Mouse (Mus musculus) layer of hippocampus, postnatal 14 days (tissue): Measurements from ENCODE around the gene Tmem45a2. TPM values are rescaled to one million over a fixed set of nuclear protein-coding genes. Genes with fewer than 3 reads are reported as not detected.

ENCODE experiments used
- total RNA-seq, 2 experiments: library from RNA; stranded (reverse); gene quantifications; 2 replicates each; pipeline ENCODE4 v1.2.3; 2021

Tmem45a2 gene
- total RNA-seq, 2 experiments from 2014 or later = not detected

Other genes with a start within 250 kb of the Tmem45a2 start
- 1 to 10 TPM; 2.2 to 3.6 TPM for gene Tmem45a, start 185.2 kb downstream of the Tmem45a2 start, total RNA-seq
- 1 to 10 TPM in 1 of 2 experiments, under 1 TPM in 1; 0.62 to 1.8 TPM for gene Lnp1, start 143.3 kb downstream of the Tmem45a2 start, total RNA-seq
- gene Tomm70a, start 50.3 kb upstream of the Tmem45a2 start, total RNA-seq = 100 to 1,000 TPM; 104 to 110 TPM
- gene Nit2, start 96.0 kb upstream of the Tmem45a2 start, total RNA-seq = 10 to 100 TPM; 19.1 to 21.2 TPM
- gene Tbc1d23, start 160.1 kb upstream of the Tmem45a2 start, total RNA-seq = 10 to 100 TPM; 40.1 to 40.9 TPM
- under 1 TPM; 0.30 to 0.31 TPM for gene Tmem30c, start 221.5 kb upstream of the Tmem45a2 start, total RNA-seq